Mouse (Mus musculus): Measurements from ENCODE around the gene Agbl2. TPM values are rescaled to one million over a fixed set of nuclear protein-coding genes. Genes with fewer than 3 reads are reported as not detected.
"Not testable (repeated sequence)": the region's sequence is repeated elsewhere in the genome, so short reads cannot be mapped to it uniquely, and the experiment has no call there.

The Agbl2 gene
- total RNA-seq, 1 experiment from 2014 or later: 1.5 TPM

- no peak for DNase-seq
Observed at GRCm38 (mm10) chr2:90816144-90816543, 33.6 kb downstream of the Agbl2 start.

- DNase-seq: no peak
Observed at GRCm38 (mm10) chr2:90818710-90819109, 36.2 kb downstream of the Agbl2 start.

- DNase-seq: no peak
Observed at GRCm38 (mm10) chr2:90820894-90821293, 38.4 kb downstream of the Agbl2 start.

GRCm38 (mm10) chr2:90822978-90823377 lies 40.5 kb downstream of the Agbl2 start:
- no peak for DNase-seq

GRCm38 (mm10) chr2:90823781-90824180 lies 41.3 kb downstream of the Agbl2 start:
- DNase-seq: no peak

- DNase-seq: not testable (repeated sequence)
Observed at GRCm38 (mm10) chr2:90824528-90824927, 42.0 kb downstream of the Agbl2 start.

- DNase-seq: no peak
Observed at GRCm38 (mm10) chr2:90825515-90826172, 43.1 kb downstream of the Agbl2 start.

GRCm38 (mm10) chr2:90828739-90829138 lies 46.2 kb downstream of the Agbl2 start:
- no peak for DNase-seq

GRCm38 (mm10) chr2:90833502-90833901 lies 51.0 kb downstream of the Agbl2 start:
- no peak for DNase-seq

GRCm38 (mm10) chr2:90838621-90839020 lies 56.1 kb downstream of the Agbl2 start:
- DNase-seq: no peak

GRCm38 (mm10) chr2:90843666-90844065 lies 61.1 kb downstream of the Agbl2 start:
- no peak for DNase-seq

GRCm38 (mm10) chr2:90844262-90844661 lies 61.7 kb downstream of the Agbl2 start:
- DNase-seq: no peak

GRCm38 (mm10) chr2:90845234-90845633 lies 62.7 kb downstream of the Agbl2 start:
- DNase-seq: no peak

GRCm38 (mm10) chr2:90846171-90846570 lies 63.6 kb downstream of the Agbl2 start:
- no peak for DNase-seq

GRCm38 (mm10) chr2:90846597-90846954 lies 64.0 kb downstream of the Agbl2 start:
- peak; percentile 6 for DNase-seq

- DNase-seq: peak; percentile 100
Observed at GRCm38 (mm10) chr2:90846955-90847680, 64.6 kb downstream of the Agbl2 start, which contains the start of gene Mtch2. Gene Mtch2, plus strand, starts transcription at chr2:90847155.

GRCm38 (mm10) chr2:90847681-90848050 lies 65.1 kb downstream of the Agbl2 start:
- DNase-seq: no peak

GRCm38 (mm10) chr2:90848331-90848730 lies 65.8 kb downstream of the Agbl2 start:
- no peak for DNase-seq

- DNase-seq: no peak
Observed at GRCm38 (mm10) chr2:90850401-90850800, 67.9 kb downstream of the Agbl2 start.

GRCm38 (mm10) chr2:90861486-90861885 lies 79.0 kb downstream of the Agbl2 start:
- DNase-seq: no peak

GRCm38 (mm10) chr2:90864184-90864583 lies 81.7 kb downstream of the Agbl2 start:
- no peak for DNase-seq

GRCm38 (mm10) chr2:90866524-90866923 lies 84.0 kb downstream of the Agbl2 start:
- DNase-seq: peak; percentile 82

- no peak for DNase-seq
Observed at GRCm38 (mm10) chr2:90870136-90870601, 87.6 kb downstream of the Agbl2 start.
